Mouse (Mus musculus) bone marrow, adult 2 months (tissue): ENCODE measurements at regions not wholly inside any gene's neighbourhood (a gene's known extent, or its start where the extent isn't known, plus 50 kb on each side); places are given as distances from the start of the nearest gene placed in this dataset.
A peak's percentile ranks its signal among the peaks of the same experiment; 100 is the strongest.

Experiments used
- H3K27ac ChIP-seq: fragments of 200-500 bp; 2 replicates; pipeline ENCODE4 v1.5.1; 2012; ENCODE audit warnings: low read depth, mild to moderate bottlenecking, control low read depth, inconsistent platforms, low read length; ENCODE audit not compliant: control insufficient read depth, poor library complexity, insufficient read depth
- H3K4me1 ChIP-seq: fragments of 200-500 bp; 2 replicates; pipeline ENCODE4 v1.6.1; 2011; ENCODE audit warnings: low read length; ENCODE audit not compliant: control insufficient read depth, insufficient read depth
- H3K4me3 ChIP-seq: fragments of 200-500 bp; replicated peaks from 2 replicates; pipeline ENCODE3; 2011; ENCODE audit warnings: mild to moderate bottlenecking, low read depth, low read length, control low read depth; ENCODE audit not compliant: control insufficient read depth
- CTCF ChIP-seq: fragments of 200-500 bp; IDR thresholded peaks from 2 replicates; pipeline ENCODE4 v1.5.1; 2011; ENCODE audit warnings: low read length, control low read depth; ENCODE audit not compliant: control insufficient read depth, insufficient read depth
- POLR2A ChIP-seq: fragments of 200-500 bp; IDR thresholded peaks from 2 replicates; pipeline ENCODE4 v1.6.1; 2011; ENCODE audit warnings: low read depth, mild to moderate bottlenecking, control low read depth, low read length, borderline replicate concordance; ENCODE audit not compliant: control insufficient read depth
- WGBS: fragments of 180-500 bp; shearing (Covaris S2); methylation state at CpG from one replicate; pipeline ENCODE4 v1.1.7; 2018; 5-methylcytosine and 5-hydroxymethylcytosine counted together

- TF ChIP-seq CTCF (no peak), POLR2A (no peak)
- no peak overlapping the region for H3K27ac ChIP-seq
- no peak overlapping the region for H3K4me3 ChIP-seq
- 80% methylated on average over 12 of the region's 12 CpGs for WGBS
- H3K4me1 ChIP-seq = peaks cover 11% of the 10 kb centered on the region
These were observed 158.8 kb upstream of the Klf14 start for GRCm38 (mm10) chr6:31117666-31118065.

- Histone ChIP-seq H3K4me3 (no peak overlapping the region), H3K27ac (no peak overlapping the region), H3K4me1 (peaks cover 7% of the 10 kb centered on the region)
- no peak for TF ChIP-seq CTCF
- TF ChIP-seq POLR2A = no peak
- WGBS = 76% methylated on average over 8 of the region's 8 CpGs
These were observed 162.1 kb upstream of the Klf14 start for GRCm38 (mm10) chr6:31121008-31121407.

- H3K4me3 ChIP-seq = no peak overlapping the region
- 43% methylated on average over 5 of the region's 5 CpGs for WGBS
- peaks cover 5% of the 10 kb centered on the region for H3K4me1 ChIP-seq
- no peak for TF ChIP-seq CTCF
- TF ChIP-seq POLR2A = no peak
- no peak overlapping the region for H3K27ac ChIP-seq
These were observed 164.0 kb upstream of the Klf14 start for GRCm38 (mm10) chr6:31122895-31123294.

- peak overlapping the region; percentile 36 for H3K27ac ChIP-seq
- 49% methylated on average over 4 of the region's 4 CpGs for WGBS
- peaks cover 5% of the 10 kb centered on the region for H3K4me1 ChIP-seq
- TF ChIP-seq POLR2A = no peak
- no peak for TF ChIP-seq CTCF
- no peak overlapping the region for H3K4me3 ChIP-seq
These were observed 164.6 kb upstream of the Klf14 start for GRCm38 (mm10) chr6:31123342-31123990.

DNA sequence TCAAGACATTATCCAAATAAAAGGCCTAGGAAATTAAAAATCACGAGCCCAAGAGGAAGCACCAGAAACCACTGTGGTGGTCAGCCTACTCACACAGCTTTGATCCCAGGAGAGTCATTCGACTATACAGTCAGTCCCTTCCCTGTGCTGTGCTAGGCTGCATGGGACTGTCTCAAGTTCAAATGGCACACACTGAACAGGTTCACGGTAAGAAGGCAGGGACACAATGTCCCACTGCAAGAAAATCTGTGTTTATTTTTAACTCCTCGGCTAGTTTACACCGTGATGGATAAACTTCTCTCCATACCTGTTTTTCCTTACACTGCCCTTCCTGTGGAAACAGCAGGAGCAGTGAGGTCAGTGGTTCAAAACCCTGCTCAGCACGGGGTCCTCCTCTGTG lies 165.2 kb upstream of the Klf14 start:
- H3K27ac ChIP-seq = 0 out of 2 replicates have a peak overlapping the region, but pooled peaks have one; percentile 8
- peak overlapping the region; percentile 21 for H3K4me3 ChIP-seq
- 17% methylated on average over 6 of the region's 6 CpGs for WGBS
- peaks cover 5% of the 10 kb centered on the region for H3K4me1 ChIP-seq
- TF ChIP-seq POLR2A (no peak), CTCF (no peak)

GRCm38 (mm10) chr6:31124872-31125271 lies 166.0 kb upstream of the Klf14 start:
- Histone ChIP-seq H3K4me1 (peaks cover 5% of the 10 kb centered on the region), H3K27ac (no peak overlapping the region), H3K4me3 (peak overlapping the region; percentile 16)
- WGBS = 20% methylated on average over 4 of the region's 4 CpGs
- no peak for TF ChIP-seq POLR2A
- TF ChIP-seq CTCF = no peak

DNA sequence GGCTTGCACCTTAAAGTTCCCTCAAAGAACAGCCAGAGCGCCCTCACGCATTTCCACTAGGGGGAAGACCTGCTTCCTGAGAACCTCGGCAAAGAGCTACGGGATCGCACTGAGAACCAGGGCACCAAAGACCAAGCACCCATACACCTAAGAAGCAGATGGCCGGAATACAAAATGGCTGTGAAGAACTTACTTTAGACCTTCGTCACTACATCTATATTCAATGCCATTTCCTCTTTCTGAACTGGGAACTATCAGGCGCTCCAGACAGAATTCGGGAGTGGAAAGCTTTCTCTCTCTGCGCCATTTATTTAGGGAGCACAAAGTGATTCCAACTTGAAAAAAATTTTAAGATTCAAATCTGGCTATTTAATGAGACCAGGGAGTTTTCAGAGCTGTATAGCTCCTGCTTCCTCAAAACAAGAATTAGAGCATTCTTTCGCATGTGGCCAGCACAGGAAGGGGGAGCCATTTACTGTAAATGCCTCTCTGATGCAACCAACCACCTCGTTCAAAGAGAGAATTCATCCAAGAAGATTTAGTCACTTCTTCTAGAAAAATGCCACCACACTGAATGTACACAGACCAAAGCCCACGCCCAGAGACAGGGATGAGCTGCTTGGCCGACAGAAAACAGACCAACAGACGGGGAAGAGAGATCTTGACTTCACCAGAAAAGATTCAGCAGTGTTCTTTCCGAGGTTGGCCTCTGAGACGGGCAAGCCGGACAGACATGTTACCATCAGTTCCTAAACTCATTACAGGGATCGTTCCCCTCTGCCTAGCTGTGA lies 166.6 kb upstream of the Klf14 start:
- H3K4me3 ChIP-seq = peak overlapping the region; percentile 91
- TF ChIP-seq CTCF (peak; percentile 61; the same call in 1 of the 2 replicates), POLR2A (no peak)
- peak overlapping the region; percentile 96 for H3K27ac ChIP-seq
- WGBS = under 1% methylated on average over 19 of the region's 19 CpGs
- peaks cover 5% of the 10 kb centered on the region for H3K4me1 ChIP-seq

DNA sequence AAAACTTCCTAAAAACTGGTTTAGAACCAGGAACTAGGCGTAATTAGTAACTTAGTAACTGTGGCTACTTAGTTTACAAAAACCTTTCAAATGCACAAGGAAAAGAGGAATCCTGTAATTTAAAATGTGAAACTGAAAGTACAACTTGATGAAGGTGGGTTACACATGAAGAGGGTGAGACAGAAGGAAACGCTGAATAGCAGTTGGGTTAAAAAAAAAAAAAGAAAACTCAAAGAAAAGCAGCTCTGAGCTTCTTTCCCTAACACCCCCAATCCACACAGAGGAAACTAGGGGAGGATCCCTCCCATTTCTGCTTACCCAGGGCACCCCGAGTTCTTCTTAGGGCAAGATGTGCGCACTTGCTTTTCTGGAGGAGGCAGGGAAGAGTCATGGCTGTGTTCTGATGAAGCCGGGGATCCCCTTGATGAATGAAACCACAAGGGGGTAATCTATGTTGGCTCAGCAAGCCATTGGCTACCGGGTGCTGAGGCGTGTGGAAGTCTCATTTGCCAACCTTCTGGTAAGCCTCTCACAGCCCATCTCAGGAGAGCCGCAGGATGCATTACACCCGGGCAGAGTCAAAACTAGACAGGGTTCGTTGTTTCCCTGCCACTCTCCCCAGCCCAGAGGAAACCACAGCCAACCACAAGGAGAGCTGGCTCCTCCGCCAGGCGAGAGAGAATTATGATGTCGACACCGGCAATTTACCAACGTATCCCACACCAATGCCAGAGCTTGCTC lies 167.4 kb upstream of the Klf14 start:
- Histone ChIP-seq H3K27ac (peak overlapping the region; percentile 96), H3K4me3 (peak overlapping the region; percentile 91), H3K4me1 (peaks cover 5% of the 10 kb centered on the region)
- TF ChIP-seq CTCF (no peak), POLR2A (peak; percentile 18; the same call in 1 of the 2 replicates)
- under 1% methylated on average over 15 of the region's 15 CpGs for WGBS
